Mouse (Mus musculus) small intestine, adult 2 months (tissue): ENCODE results near the gene Cbx1.

Experiments used
- CTCF ChIP-seq: fragments of 200-500 bp; IDR thresholded peaks from 2 replicates; pipeline ENCODE4 v1.5.1; 2012; ENCODE audit warnings: low read depth, mild to moderate bottlenecking, control low read depth, inconsistent platforms, low read length, moderate library complexity, mixed read lengths; ENCODE audit not compliant: insufficient replicate concordance, insufficient read length; ENCODE audit errors: extremely low read depth
- POLR2A ChIP-seq: fragments of 200-500 bp; IDR thresholded peaks from 2 replicates; pipeline ENCODE4 v1.6.1; 2012; ENCODE audit warnings: low read depth, mild to moderate bottlenecking, control low read depth, inconsistent platforms, low read length, moderate library complexity

GRCm38 (mm10) chr11:96786731-96787450, 2.0 kb upstream of the Cbx1 start:
- TF ChIP-seq CTCF (no peak), POLR2A (no peak)
